In genomic region chr6:30674714-30675280, GRCm38 (mm10) we compare ENCODE assay signal across 8 mouse cellular contexts. TPM values are rescaled to one million over a fixed set of nuclear protein-coding genes. Genes with fewer than 3 reads are reported as not detected.
A peak's percentile ranks its signal among the peaks of the same experiment; 100 is the strongest.
DNase-seq lines count a peak whose midpoint lies in the region; ATAC-seq and TF ChIP-seq lines count a peak whose summit lies in the region.

No protein-coding gene starts in this region.

- H3K9me3 ChIP-seq in kidney, embryonic 14.5 days (ENCODE audit: control insufficient read depth, low read length) = no peaks in the 10 kb centered on the region
- no peaks in the 10 kb centered on the region for H3K9me3 ChIP-seq in embryonic facial prominence, embryonic 13.5 days
- no peaks in the 10 kb centered on the region for H3K9me3 ChIP-seq in hindbrain, embryonic 13.5 days
- no peaks in the 10 kb centered on the region for H3K9me3 ChIP-seq in midbrain, embryonic 13.5 days

- peak overlapping the region; percentile 86 for H3K27ac ChIP-seq in kidney, embryonic 14.5 days (ENCODE audit: low read depth, low read length)
- peak overlapping the region; percentile 99 for H3K27ac ChIP-seq in embryonic facial prominence, embryonic 13.5 days
- peak overlapping the region; percentile 95 for H3K27ac ChIP-seq in hindbrain, embryonic 13.5 days
- peak overlapping the region; percentile 93 for H3K27ac ChIP-seq in midbrain, embryonic 13.5 days
- H3K27ac ChIP-seq in thymus, adult 2 months (ENCODE audit: control insufficient read depth, insufficient read depth, low read length) = no peak overlapping the region

- H3K27me3 ChIP-seq in kidney, embryonic 14.5 days (ENCODE audit: control insufficient read depth, insufficient read depth, low read length) = no peaks in the 10 kb centered on the region
- H3K27me3 ChIP-seq in embryonic facial prominence, embryonic 13.5 days = no peaks in the 10 kb centered on the region
- H3K27me3 ChIP-seq in hindbrain, embryonic 13.5 days = no peaks in the 10 kb centered on the region
- no peaks in the 10 kb centered on the region for H3K27me3 ChIP-seq in midbrain, embryonic 13.5 days
- H3K27me3 ChIP-seq in thymus, adult 2 months (ENCODE audit: control insufficient read depth, insufficient read depth, low read length) = no peaks in the 10 kb centered on the region

- ATAC-seq in kidney, embryonic 14.5 days (ENCODE audit: low FRiP score, low TSS enrichment) = no peak
- ATAC-seq in embryonic facial prominence, embryonic 13.5 days (ENCODE audit: insufficient number of reproducible peaks, insufficient read depth, low FRiP score, low TSS enrichment, low read depth) = no peak
- ATAC-seq in hindbrain, embryonic 13.5 days (ENCODE audit: low FRiP score) = peak; percentile 67
- peak; percentile 46 for ATAC-seq in midbrain, embryonic 13.5 days

- no peaks in the 10 kb centered on the region for H3K36me3 ChIP-seq in kidney, embryonic 14.5 days (ENCODE audit: control insufficient read depth, insufficient read depth, low read length)
- H3K36me3 ChIP-seq in embryonic facial prominence, embryonic 13.5 days = 0 out of 2 replicates have a peak, but pooled peaks cover 3% of the 10 kb centered on the region
- no peaks in the 10 kb centered on the region for H3K36me3 ChIP-seq in hindbrain, embryonic 13.5 days
- H3K36me3 ChIP-seq in midbrain, embryonic 13.5 days = no peaks in the 10 kb centered on the region
- H3K36me3 ChIP-seq in thymus, adult 2 months (ENCODE audit: control insufficient read depth, insufficient read depth, low read length) = no peaks in the 10 kb centered on the region

- H3K9ac ChIP-seq in kidney, embryonic 14.5 days (ENCODE audit: low read depth, low read length) = peak overlapping the region; percentile 40; the same call in 1 of the 2 replicates
- peak overlapping the region; percentile 70 for H3K9ac ChIP-seq in embryonic facial prominence, embryonic 13.5 days
- no peak overlapping the region for H3K9ac ChIP-seq in hindbrain, embryonic 13.5 days
- peak overlapping the region; percentile 65; the same call in 1 of the 2 replicates for H3K9ac ChIP-seq in midbrain, embryonic 13.5 days (replicated peaks)

- 52% methylated on average over 9 of the region's 9 CpGs for WGBS in kidney, embryonic 14.5 days
- WGBS in embryonic facial prominence, embryonic 13.5 days = 20% methylated on average over 9 of the region's 9 CpGs
- WGBS in hindbrain, embryonic 13.5 days = 32% methylated on average over 9 of the region's 9 CpGs
- WGBS in midbrain, embryonic 13.5 days = 27% methylated on average over 9 of the region's 9 CpGs
- WGBS in thymus, adult 2 months = 87% methylated on average over 9 of the region's 9 CpGs

- TF ChIP-seq CTCF in thymus, adult 2 months (IDR thresholded peaks at IDR 0.05; ENCODE audit: borderline replicate concordance, control insufficient read depth, extremely low read depth, insufficient read depth, low read length, poor library complexity) = no peak

- no peak overlapping the region for H3K4me3 ChIP-seq in kidney, embryonic 14.5 days (ENCODE audit: low read length)
- 0 out of 2 replicates have a peak overlapping the region, but pooled peaks have one; percentile 19 for H3K4me3 ChIP-seq in embryonic facial prominence, embryonic 13.5 days
- H3K4me3 ChIP-seq in hindbrain, embryonic 13.5 days = no peak overlapping the region
- no peak overlapping the region for H3K4me3 ChIP-seq in midbrain, embryonic 13.5 days (replicated peaks)
- no peak overlapping the region for H3K4me3 ChIP-seq in thymus, adult 2 months (ENCODE audit: control insufficient read depth, insufficient read depth, low read length)

- DNase-seq in kidney, postnatal 14 days = no peak
- DNase-seq in spleen, postnatal 36 days (ENCODE audit: low spot score in 2 of 2) = no peak
- DNase-seq in right cerebral cortex, adult 2 months (ENCODE audit: low spot score in 2 of 2) = no peak
- no peak for DNase-seq in thymus, adult 2 months

- no peak overlapping the region for H3K4me2 ChIP-seq in kidney, embryonic 14.5 days (replicated peaks; ENCODE audit: low read depth, low read length)
- peak overlapping the region; percentile 55 for H3K4me2 ChIP-seq in embryonic facial prominence, embryonic 13.5 days
- H3K4me2 ChIP-seq in hindbrain, embryonic 13.5 days = peak overlapping the region; percentile 37
- H3K4me2 ChIP-seq in midbrain, embryonic 13.5 days (replicated peaks) = peak overlapping the region; percentile 41

- TF ChIP-seq POLR2A in thymus, adult 2 months (IDR thresholded peaks at IDR 0.05; ENCODE audit: control insufficient read depth, extremely low read depth, insufficient read depth, low read length, poor library complexity) = no peak

- peaks cover 43% of the 10 kb centered on the region for H3K4me1 ChIP-seq in kidney, embryonic 14.5 days (ENCODE audit: control insufficient read depth, insufficient read depth, low read length)
- H3K4me1 ChIP-seq in embryonic facial prominence, embryonic 13.5 days = peaks cover 72% of the 10 kb centered on the region
- H3K4me1 ChIP-seq in hindbrain, embryonic 13.5 days (replicated peaks) = peaks cover 60% of the 10 kb centered on the region
- peaks cover 58% of the 10 kb centered on the region for H3K4me1 ChIP-seq in midbrain, embryonic 13.5 days (replicated peaks)
- H3K4me1 ChIP-seq in thymus, adult 2 months (replicated peaks; ENCODE audit: control insufficient read depth, insufficient read depth, low read length) = peaks cover 3% of the 10 kb centered on the region

RNA-seq across cellular contexts. Expression of gene Cep41, which starts 18.8 kb away (rescaled TPM):
- polyA plus RNA-seq in kidney, embryonic 14.5 days (2014; fragmentation: Nextera tagmentation; extraction: Ambion mirVana) = 31.2 and 31.8 TPM in 2 replicates
- polyA plus RNA-seq in embryonic facial prominence, embryonic 13.5 days (2015; fragmentation: Nextera tagmentation; extraction: Ambion mirVana) = 23.4 and 23.9 TPM in 2 replicates
- 13.3 and 14.2 TPM in 2 replicates for polyA plus RNA-seq in hindbrain, embryonic 13.5 days (2015; fragmentation: Nextera tagmentation; extraction: Ambion mirVana)
- 15.5 and 17.1 TPM in 2 replicates for polyA plus RNA-seq in midbrain, embryonic 13.5 days (2015; fragmentation: Nextera tagmentation; extraction: Ambion mirVana)
- polyA plus RNA-seq in thymus, adult 2 months (2012; rRNA removed) = 6.6 TPM in 2 replicates

RNA-seq across cellular contexts. Expression of gene Cpa1, which starts 35.8 kb away (rescaled TPM):
- 1.8 and 2.0 TPM in 2 replicates for polyA plus RNA-seq in kidney, embryonic 14.5 days (2014; fragmentation: Nextera tagmentation; extraction: Ambion mirVana)
- 0.34 and 0.87 TPM in 2 replicates for polyA plus RNA-seq in embryonic facial prominence, embryonic 13.5 days (2015; fragmentation: Nextera tagmentation; extraction: Ambion mirVana)
- polyA plus RNA-seq in hindbrain, embryonic 13.5 days (2015; fragmentation: Nextera tagmentation; extraction: Ambion mirVana) = 0.71 and 1.1 TPM in 2 replicates
- polyA plus RNA-seq in midbrain, embryonic 13.5 days (2015; fragmentation: Nextera tagmentation; extraction: Ambion mirVana) = 0.63 and 0.79 TPM in 2 replicates
- not detected in 2 replicates for polyA plus RNA-seq in thymus, adult 2 months (2012; rRNA removed)

RNA-seq across cellular contexts. Expression of gene Mest, which starts 48.5 kb away (rescaled TPM):
- polyA plus RNA-seq in kidney, embryonic 14.5 days (2014; fragmentation: Nextera tagmentation; extraction: Ambion mirVana) = 2,297 and 2,617 TPM in 2 replicates
- polyA plus RNA-seq in embryonic facial prominence, embryonic 13.5 days (2015; fragmentation: Nextera tagmentation; extraction: Ambion mirVana) = 874 and 912 TPM in 2 replicates
- polyA plus RNA-seq in hindbrain, embryonic 13.5 days (2015; fragmentation: Nextera tagmentation; extraction: Ambion mirVana) = 367 and 379 TPM in 2 replicates
- 409 and 424 TPM in 2 replicates for polyA plus RNA-seq in midbrain, embryonic 13.5 days (2015; fragmentation: Nextera tagmentation; extraction: Ambion mirVana)
- polyA plus RNA-seq in thymus, adult 2 months (2012; rRNA removed) = 7.2 and 13.3 TPM in 2 replicates

Comparison
In these comparisons a context has a peak if more than half of its experiments do, and no peak if none do; other contexts are left out.
1. ATAC-seq: peak in hindbrain, embryonic 13.5 days (single experiment) and midbrain, embryonic 13.5 days (single experiment); none in kidney, embryonic 14.5 days (single experiment) and embryonic facial prominence, embryonic 13.5 days (single experiment).
2. RNA of gene Mest, which starts 48.5 kb away (polyA plus RNA-seq): 2,297 to 2,617 TPM in kidney, embryonic 14.5 days, 874 to 912 TPM in embryonic facial prominence, embryonic 13.5 days, 409 to 424 TPM in midbrain, embryonic 13.5 days and 367 to 379 TPM in hindbrain, embryonic 13.5 days; 7.2 to 13.3 TPM in thymus, adult 2 months; every median in the first group is over 10 times any median in the second.